Comparison of ENCODE assay signal across 10 mouse cellular contexts in genomic region chr13:84345114-84345513, GRCm38 (mm10).
DNase-seq lines count a peak whose midpoint lies in the region; ATAC-seq and TF ChIP-seq lines count a peak whose summit lies in the region.
"Had no signal": no experiment of that assay in that cellular context is flagged by ENCODE, and none has a peak within 500 bp of the region (broad histone marks: within the 10 kb centered on the region; RNA-seq: fewer than 3 reads in every experiment).

No protein-coding gene starts in this region.

- peak; percentile 36 to 42 for DNase-seq in frontal cortex, postnatal 36 days (ENCODE audit: low spot score in 2 of 2)
- peak; percentile 59 for DNase-seq in embryo, embryonic 10.5 days (ENCODE audit: low spot score)
- DNase-seq in hindbrain, postnatal 0 days (ENCODE audit: low spot score): peak; percentile 62
- DNase-seq in adrenal gland, postnatal 14 days: no peak
- no peak for DNase-seq in frontal cortex, postnatal 25 days (ENCODE audit: low spot score in 2 of 2)
- DNase-seq: liver, embryonic 13.5 days had no signal

- peak overlapping the region; percentile 95 for H3K4me2 ChIP-seq in hindbrain, postnatal 0 days (ENCODE audit: low read depth, low read length)
- H3K4me2 ChIP-seq in neural tube, embryonic 13.5 days: peak overlapping the region; percentile 71
- H3K4me2 ChIP-seq: liver, embryonic 13.5 days had no signal

- peaks cover 23% of the 10 kb centered on the region; the same call in 1 of the 2 replicates for H3K4me1 ChIP-seq in hindbrain, postnatal 0 days (ENCODE audit: insufficient read depth, low read length)
- H3K4me1 ChIP-seq in neural tube, embryonic 13.5 days (replicated peaks): peaks cover 52% of the 10 kb centered on the region
- H3K4me1 ChIP-seq: liver, embryonic 13.5 days had no signal

- no peak for ATAC-seq in frontal cortex, adult (ENCODE audit: low TSS enrichment)
- no peak for ATAC-seq in hindbrain, postnatal 0 days
- no peak for ATAC-seq in neural tube, embryonic 13.5 days (ENCODE audit: low read depth)
- no peak for ATAC-seq in megakaryocyte progenitor cell, adult 5-6 weeks (replicated peaks; ENCODE audit: poor library complexity)

- peak overlapping the region; percentile 27 for H3K4me3 ChIP-seq in hindbrain, postnatal 0 days (ENCODE audit: low read length)
- peak overlapping the region; percentile 31; the same call in 1 of the 2 replicates for H3K4me3 ChIP-seq in neural tube, embryonic 13.5 days
- H3K4me3 ChIP-seq: embryonic facial prominence, embryonic 12.5 days; liver, embryonic 13.5 days had no signal

- H3K27ac ChIP-seq in hindbrain, postnatal 0 days: peak overlapping the region; percentile 98
- H3K27ac ChIP-seq in neural tube, embryonic 13.5 days (replicated peaks): peak overlapping the region; percentile 99
- H3K27ac ChIP-seq: embryonic facial prominence, embryonic 12.5 days; liver, embryonic 13.5 days had no signal

- WGBS in hindbrain, postnatal 0 days: 13% methylated on average over 8 of the region's 8 CpGs
- WGBS in neural tube, embryonic 13.5 days: 6% methylated on average over 8 of the region's 8 CpGs

- no peak for TF ChIP-seq CTCF in hindbrain, postnatal 0 days (IDR thresholded peaks at IDR 0.05; ENCODE audit: low read depth)

- no peaks in the 10 kb centered on the region for H3K36me3 ChIP-seq in hindbrain, postnatal 0 days (ENCODE audit: insufficient read depth, low read length)
- H3K36me3 ChIP-seq in neural tube, embryonic 13.5 days: no peaks in the 10 kb centered on the region
- H3K36me3 ChIP-seq: embryonic facial prominence, embryonic 12.5 days; liver, embryonic 13.5 days had no signal

- no peaks in the 10 kb centered on the region for H3K9me3 ChIP-seq in hindbrain, postnatal 0 days (ENCODE audit: low read length)
- no peaks in the 10 kb centered on the region for H3K9me3 ChIP-seq in neural tube, embryonic 13.5 days
- H3K9me3 ChIP-seq: embryonic facial prominence, embryonic 12.5 days; liver, embryonic 13.5 days had no signal

- H3K9ac ChIP-seq in hindbrain, postnatal 0 days (replicated peaks; ENCODE audit: low read length): peak overlapping the region; percentile 72
- peak overlapping the region; percentile 82 for H3K9ac ChIP-seq in neural tube, embryonic 13.5 days
- H3K9ac ChIP-seq: embryonic facial prominence, embryonic 12.5 days; liver, embryonic 13.5 days had no signal

- H3K27me3 ChIP-seq in hindbrain, postnatal 0 days (ENCODE audit: insufficient read depth, low read length): no peaks in the 10 kb centered on the region
- no peaks in the 10 kb centered on the region for H3K27me3 ChIP-seq in neural tube, embryonic 13.5 days

Comparison
In these comparisons a context has a peak if more than half of its experiments do, and no peak if none do; other contexts are left out.
1. DNase-seq: peak in frontal cortex, postnatal 36 days (2 of 2), embryo, embryonic 10.5 days (single experiment) and hindbrain, postnatal 0 days (single experiment); none in adrenal gland, postnatal 14 days (single experiment) and frontal cortex, postnatal 25 days (0 of 2).